Mouse (Mus musculus): ENCODE results near the gene Cdca5.
"Not testable (repeated sequence)": the region's sequence is repeated elsewhere in the genome, so short reads cannot be mapped to it uniquely, and the experiment has no call there.

Gene Cdca5

GRCm38 (mm10) chr19:6084478-6085248, at the start of gene Cdca5, which contains the start of gene Zfpl1:
Gene Cdca5 (plus strand): TSS chr19:6084983.
Gene Zfpl1 (minus strand): TSS chr19:6084956.
- peak; percentile 99 for DNase-seq (ENCODE audit: low read depth)

GRCm38 (mm10) chr19:6035966-6036585, 48.7 kb upstream of the Cdca5 start:
- no peak for DNase-seq (ENCODE audit: low read depth)

GRCm38 (mm10) chr19:6037695-6038094, 47.1 kb upstream of the Cdca5 start:
- no peak for DNase-seq (ENCODE audit: low read depth)

- DNase-seq (ENCODE audit: low read depth), result no peak
These were observed 46.5 kb upstream of the Cdca5 start for GRCm38 (mm10) chr19:6038326-6038725.

GRCm38 (mm10) chr19:6040002-6040401, 44.8 kb upstream of the Cdca5 start:
- DNase-seq (ENCODE audit: low read depth), result no peak

GRCm38 (mm10) chr19:6042293-6042692, 42.5 kb upstream of the Cdca5 start:
- no peak for DNase-seq (ENCODE audit: low read depth)

- DNase-seq (ENCODE audit: low read depth), result not testable (repeated sequence)
These were observed 40.7 kb upstream of the Cdca5 start for GRCm38 (mm10) chr19:6044102-6044501.

GRCm38 (mm10) chr19:6045366-6046293, 39.2 kb upstream of the Cdca5 start:
- no peak for DNase-seq (ENCODE audit: low read depth)

GRCm38 (mm10) chr19:6046294-6047153, 38.3 kb upstream of the Cdca5 start, which contains the start of gene Syvn1:
Gene Syvn1 (plus strand): TSS chr19:6046576.
- peak; percentile 94 for DNase-seq (ENCODE audit: low read depth)

GRCm38 (mm10) chr19:6047154-6047898, 37.5 kb upstream of the Cdca5 start:
- no peak for DNase-seq (ENCODE audit: low read depth)

- DNase-seq (ENCODE audit: low read depth), result no peak
These were observed 37.0 kb upstream of the Cdca5 start for GRCm38 (mm10) chr19:6047899-6048166.

GRCm38 (mm10) chr19:6048681-6049410, 35.9 kb upstream of the Cdca5 start:
- no peak for DNase-seq (ENCODE audit: low read depth)

- no peak for DNase-seq (ENCODE audit: low read depth)
These were observed 32.3 kb upstream of the Cdca5 start for GRCm38 (mm10) chr19:6052516-6052915.

- DNase-seq (ENCODE audit: low read depth), result no peak
These were observed 30.5 kb upstream of the Cdca5 start for GRCm38 (mm10) chr19:6054296-6054695.

GRCm38 (mm10) chr19:6056696-6057095, 28.1 kb upstream of the Cdca5 start:
- DNase-seq (ENCODE audit: low read depth), result no peak

GRCm38 (mm10) chr19:6057313-6058096, 27.3 kb upstream of the Cdca5 start, which contains the start of the genes Mrpl49 and Fau:
Gene Mrpl49 (minus strand): TSS chr19:6057785.
Gene Fau (plus strand): TSS chr19:6057844.
- peak; percentile 92 for DNase-seq (ENCODE audit: low read depth)

GRCm38 (mm10) chr19:6058513-6058912, 26.3 kb upstream of the Cdca5 start:
- DNase-seq (ENCODE audit: low read depth), result no peak

GRCm38 (mm10) chr19:6058966-6059365, 25.8 kb upstream of the Cdca5 start:
- DNase-seq (ENCODE audit: low read depth), result no peak

- DNase-seq (ENCODE audit: low read depth), result peak; percentile 94
These were observed 23.7 kb upstream of the Cdca5 start, which contains the start of gene Znhit2 for GRCm38 (mm10) chr19:6061021-6061533. Gene Znhit2 (plus strand): TSS chr19:6061192.
